Mouse (Mus musculus) spleen, embryonic (tissue): Measurements from ENCODE around the gene Ddx47.

Source experiments
- CTCF ChIA-PET: fragments of 350-600 bp; sonication (Branson Sonifier 250); formaldehyde crosslinking; loops from one replicate; lab custom pipeline; 2022; lab: Charles Lee

The Ddx47 gene

DNA sequence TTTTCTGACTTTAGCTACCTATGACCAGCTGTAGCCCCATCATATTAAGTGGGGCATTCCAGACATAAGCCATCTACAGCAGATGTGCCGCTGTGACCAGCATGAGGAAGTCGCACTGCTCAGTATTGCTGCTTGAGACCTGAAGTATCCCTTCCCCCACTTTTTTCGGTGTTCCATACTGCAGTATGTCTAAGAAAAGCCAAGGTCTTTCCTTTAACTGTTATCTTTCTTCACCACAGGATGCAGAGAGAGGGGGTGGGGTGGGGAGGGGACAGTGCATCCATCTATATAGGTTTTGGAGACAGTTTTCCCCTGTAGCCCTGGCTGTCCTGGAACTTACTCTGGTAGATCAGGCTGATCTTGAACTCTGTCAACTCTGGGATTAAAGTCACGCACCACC, 5.0 kb upstream of the Ddx47 start:
- CTCF ChIA-PET = no interaction called here

GRCm38 (mm10) chr6:135011734-135012116, 313 bp downstream of the Ddx47 start:
- CTCF ChIA-PET = no interaction called here

DNA sequence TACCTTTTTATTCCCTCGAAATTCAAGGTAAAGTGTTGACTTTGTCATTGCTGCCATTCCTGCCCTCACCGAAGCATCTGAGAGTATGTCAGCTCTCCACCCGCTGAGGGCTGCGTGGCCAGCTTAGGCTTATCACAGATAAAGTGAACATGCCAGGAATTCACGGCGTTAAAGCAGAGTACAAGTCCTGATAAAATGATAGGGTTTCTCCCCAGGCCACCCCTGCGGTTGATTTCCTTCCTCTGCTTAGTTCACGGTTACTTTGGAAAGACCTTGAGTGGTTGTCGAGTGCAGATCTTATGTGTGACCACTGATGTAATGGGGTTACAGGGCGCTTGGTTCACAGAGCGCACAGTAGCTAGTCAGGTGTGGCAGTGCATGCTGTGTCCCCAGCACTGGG, 5.8 kb downstream of the Ddx47 start:
- CTCF ChIA-PET = interaction anchor here (1.2 kb wide), 1 partner anchor 9 kb away, joined by 3 read pairs; no protein-coding TSS in a partner anchor

DNA sequence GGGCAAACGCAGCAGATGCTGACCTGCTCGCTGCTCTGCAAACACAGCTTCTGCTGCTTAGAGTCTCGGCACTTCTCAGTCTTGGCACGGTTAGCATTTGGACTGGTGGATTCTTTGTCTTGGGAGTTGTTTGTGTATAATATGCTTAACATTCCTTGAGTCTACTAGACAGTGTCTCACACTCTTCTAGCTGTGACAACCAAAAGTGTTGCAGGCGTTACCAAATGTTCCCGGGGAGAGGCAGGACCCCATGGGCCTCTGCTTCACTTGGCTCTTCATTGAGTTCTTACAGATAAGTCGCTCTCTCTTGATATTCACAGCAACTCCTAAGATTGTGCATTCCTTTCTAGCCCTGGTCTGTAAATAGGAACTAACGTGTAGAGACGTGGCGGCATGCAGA, 8.2 kb downstream of the Ddx47 start:
- CTCF ChIA-PET = no interaction called here

GRCm38 (mm10) chr6:135021633-135022032, 10.2 kb downstream of the Ddx47 start:
- CTCF ChIA-PET = no interaction called here

DNA sequence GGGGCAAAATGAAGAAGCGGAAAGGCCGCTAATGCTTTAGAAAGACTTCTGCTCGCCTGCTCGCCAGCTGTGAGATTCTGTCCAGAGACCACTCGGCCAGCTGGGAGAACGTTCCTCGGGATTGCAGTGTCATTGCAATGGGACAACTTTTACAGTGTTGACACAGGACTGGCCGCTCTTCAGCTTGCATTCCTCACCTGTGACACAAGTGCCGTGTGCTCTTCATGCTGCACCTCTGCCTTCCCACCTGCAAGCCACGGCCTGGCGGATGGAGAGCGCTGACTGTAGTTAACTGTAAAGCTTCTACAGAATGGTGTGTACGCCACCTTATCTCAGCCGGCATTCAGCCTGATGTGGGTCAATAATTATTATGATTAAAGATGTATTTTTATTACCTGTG, 12.0 kb downstream of the Ddx47 start:
- CTCF ChIA-PET = no interaction called here

DNA sequence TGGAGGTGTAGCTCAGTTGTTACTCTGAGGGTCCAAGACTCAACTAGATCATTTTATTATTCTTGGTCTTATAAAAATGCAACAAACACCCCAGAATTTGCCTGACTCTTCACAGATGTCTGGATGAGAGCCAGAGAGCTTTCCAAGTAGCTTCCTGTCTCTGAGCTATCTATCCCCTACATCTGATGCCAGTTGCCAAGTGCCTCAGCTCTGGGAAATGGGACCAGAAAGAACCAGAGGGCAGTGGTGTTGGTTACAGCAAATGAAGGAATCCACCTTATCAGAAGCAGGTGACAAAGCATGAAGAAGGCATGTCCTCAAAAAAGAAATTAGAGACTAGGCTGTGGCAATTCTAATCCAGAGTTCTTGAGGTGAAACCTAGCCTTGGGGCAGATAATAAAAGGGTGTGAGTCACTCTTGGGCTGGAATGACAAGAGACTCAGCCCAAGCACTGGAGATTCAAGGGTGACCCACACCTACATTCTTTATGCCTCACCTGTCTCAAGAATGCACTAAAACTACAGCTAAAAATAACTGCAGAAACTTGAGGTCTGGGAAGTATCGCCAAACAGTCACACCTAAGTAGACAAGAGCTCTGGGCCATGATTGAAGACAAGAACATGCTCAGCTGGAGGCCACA, 13.5 kb downstream of the Ddx47 start:
- CTCF ChIA-PET = no interaction called here

DNA sequence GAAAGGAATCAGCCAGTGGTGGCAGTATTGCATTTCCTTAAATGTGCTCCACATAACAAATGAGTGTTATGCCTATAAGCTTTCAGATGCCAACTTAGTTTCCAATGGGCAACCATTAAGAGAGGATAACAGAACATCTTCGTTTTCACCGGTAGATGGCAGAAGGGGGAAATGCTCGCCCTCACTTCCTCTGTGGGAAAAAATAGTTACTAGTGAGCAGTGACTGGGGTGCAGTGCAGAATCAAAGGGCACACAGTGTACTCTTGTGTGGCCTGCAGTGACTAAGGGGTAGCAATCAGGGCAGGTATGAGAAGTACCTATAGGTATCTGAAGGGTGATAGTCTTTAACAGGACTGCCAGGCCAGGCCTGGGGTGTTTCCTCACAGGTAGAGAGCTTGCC, 14.8 kb downstream of the Ddx47 start:
- CTCF ChIA-PET = interaction anchor here (0.8 kb wide), 1 partner anchor 9 kb away, joined by 3 read pairs; no protein-coding TSS in a partner anchor

DNA sequence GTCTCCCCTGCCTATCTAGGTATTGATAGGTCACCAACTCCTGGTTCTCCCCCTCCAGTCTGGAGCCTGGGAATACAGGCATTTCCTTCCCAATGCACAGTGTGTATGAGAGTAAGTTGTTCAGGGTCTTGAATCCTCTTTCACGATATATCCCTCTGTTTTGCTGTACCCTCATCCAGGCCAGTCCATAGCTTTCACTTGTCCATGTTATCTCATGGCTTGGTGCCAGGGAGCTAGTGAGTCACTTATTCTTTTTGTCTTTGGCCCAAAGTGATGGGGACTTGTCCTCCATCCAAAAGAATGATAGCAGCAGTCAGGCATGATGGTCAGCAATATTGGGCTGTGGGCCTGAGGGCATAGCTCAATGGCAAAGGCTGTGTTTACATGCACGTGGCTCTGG, 15.3 kb downstream of the Ddx47 start:
- CTCF ChIA-PET = interaction anchor here (0.6 kb wide), 1 partner anchor 11 kb away, joined by 6 read pairs; no protein-coding TSS in a partner anchor

DNA sequence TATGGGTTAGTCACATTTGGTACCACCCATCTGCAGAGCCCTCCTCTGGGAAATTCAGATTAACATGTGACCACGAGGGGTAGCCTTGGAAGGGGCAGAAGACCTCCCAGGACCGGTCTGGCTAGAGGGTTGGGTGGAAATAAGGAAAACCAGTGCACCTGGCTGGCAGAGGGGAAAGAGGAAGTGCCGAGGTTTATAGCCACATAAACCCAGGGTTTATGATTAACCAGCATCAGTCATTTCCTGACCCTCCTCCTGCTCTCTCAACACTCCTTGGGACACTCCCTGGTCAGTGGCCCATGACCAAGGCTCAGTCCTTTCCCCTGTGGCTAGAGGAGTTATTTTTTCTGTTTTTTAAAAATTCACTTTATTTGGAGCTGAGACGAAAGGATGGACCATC, 17.8 kb downstream of the Ddx47 start:
- CTCF ChIA-PET = interaction anchor here (0.6 kb wide), 1 partner anchor 385 kb away, joined by 4 read pairs; no protein-coding TSS in a partner anchor

DNA sequence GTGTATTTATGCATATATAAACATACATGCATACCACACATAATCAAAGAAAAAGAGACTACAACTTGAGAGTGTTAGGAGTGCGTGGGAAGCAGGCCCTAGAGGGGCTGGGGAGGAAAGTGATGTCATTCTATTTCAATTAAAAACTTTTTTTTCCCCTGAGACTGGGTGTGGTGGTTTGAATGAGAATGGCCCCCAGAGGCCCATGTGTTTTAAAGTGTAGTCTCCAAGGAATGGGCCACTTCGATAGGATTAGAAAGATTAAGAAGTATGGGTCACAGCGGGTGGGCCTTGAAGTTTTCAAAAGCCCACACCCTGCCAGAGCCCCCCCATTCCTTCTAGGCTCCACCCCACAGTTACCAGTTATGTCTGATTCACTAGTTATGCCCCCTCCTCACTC, 27.3 kb downstream of the Ddx47 start:
- CTCF ChIA-PET = interaction anchor here (0.6 to 0.8 kb wide), 2 partner anchors 337 to 404 kb away, joined by 3 to 8 read pairs; no protein-coding TSS in a partner anchor

- CTCF ChIA-PET = no interaction called here
These were observed 29.0 kb downstream of the Ddx47 start for GRCm38 (mm10) chr6:135040275-135040871.

GRCm38 (mm10) chr6:135041930-135042329, 30.5 kb downstream of the Ddx47 start:
- CTCF ChIA-PET = no interaction called here

DNA sequence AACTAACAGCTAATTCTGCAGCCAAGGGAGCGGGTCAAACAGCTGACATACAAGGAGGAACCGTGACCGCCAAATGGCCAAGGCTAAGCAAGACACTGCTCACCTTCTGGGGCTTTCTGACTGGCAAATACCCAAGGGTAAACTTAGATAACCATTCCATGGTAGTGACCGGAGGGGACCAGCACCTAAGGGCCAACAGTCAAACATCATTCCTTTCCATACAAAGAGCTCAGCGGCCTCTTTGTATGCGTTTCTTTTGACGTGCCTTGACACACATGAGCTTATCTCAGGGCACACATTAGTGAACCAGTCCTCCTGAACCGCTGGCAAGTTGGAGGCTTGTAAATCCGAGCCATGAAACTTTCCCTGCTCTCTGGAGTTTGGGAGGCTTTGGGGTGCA, 35.9 kb downstream of the Ddx47 start:
- CTCF ChIA-PET = no interaction called here

DNA sequence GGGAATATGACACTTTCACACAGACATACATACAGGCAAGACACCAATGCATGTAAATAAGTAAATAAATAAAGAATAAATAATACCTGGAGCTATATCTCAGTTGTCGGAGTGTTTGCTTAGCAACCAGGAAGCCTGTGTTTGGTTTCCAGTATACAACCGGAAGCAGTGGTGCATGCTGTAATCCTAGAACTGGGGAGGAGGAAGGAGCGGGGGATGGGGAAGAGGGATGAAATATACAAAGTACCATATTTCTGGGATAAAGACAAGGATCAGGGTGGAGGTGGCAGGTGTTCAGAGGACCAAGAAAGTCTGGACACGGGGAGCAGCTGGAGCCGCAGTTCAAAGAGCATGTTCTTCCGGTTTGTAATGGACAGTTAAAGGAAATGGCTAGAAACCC, 37.1 kb downstream of the Ddx47 start:
- CTCF ChIA-PET = no interaction called here

- CTCF ChIA-PET = no interaction called here
These were observed 37.5 kb downstream of the Ddx47 start for GRCm38 (mm10) chr6:135048956-135049355.

DNA sequence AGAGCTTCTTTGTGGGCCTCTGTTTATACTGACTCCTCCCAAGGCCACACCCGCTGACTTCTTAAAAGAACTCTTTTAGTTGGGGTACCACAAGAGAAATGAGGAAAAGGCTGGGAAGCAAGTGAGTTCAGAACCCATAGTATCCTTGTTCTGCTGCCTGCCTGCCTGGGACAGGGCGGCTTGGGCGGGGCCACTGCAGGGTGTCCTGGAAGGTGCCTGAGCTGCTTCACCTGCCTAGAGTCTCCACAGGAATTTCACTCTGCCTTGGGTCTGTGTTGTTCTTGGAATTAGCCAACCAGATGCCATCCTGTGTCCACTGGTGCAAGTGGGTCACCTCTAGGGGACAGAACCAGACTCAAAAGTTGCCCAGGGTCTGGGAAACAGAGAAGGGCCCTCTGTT, 42.4 kb downstream of the Ddx47 start:
- CTCF ChIA-PET = no interaction called here

GRCm38 (mm10) chr6:135055882-135056281, 44.5 kb downstream of the Ddx47 start:
- CTCF ChIA-PET = no interaction called here

DNA sequence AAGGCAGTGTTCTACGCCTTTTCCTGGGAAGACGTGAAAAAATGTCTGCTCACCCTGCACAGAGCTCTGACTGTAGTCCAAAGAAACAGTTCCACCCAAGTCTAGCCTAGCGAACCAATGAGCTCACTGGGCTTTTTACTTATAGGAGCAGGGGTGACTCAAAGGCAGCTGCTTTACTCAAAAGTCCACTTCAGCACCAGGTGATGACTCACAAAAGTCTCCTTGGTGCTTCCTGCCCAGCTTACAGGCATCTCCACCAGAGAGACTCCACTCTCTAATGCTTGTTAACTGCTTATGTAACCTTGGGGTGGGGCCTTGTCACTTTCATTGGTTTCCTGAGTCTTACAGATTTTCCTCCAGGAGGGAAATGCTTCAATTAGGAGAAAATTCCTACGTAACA, 49.3 kb downstream of the Ddx47 start:
- CTCF ChIA-PET = no interaction called here

DNA sequence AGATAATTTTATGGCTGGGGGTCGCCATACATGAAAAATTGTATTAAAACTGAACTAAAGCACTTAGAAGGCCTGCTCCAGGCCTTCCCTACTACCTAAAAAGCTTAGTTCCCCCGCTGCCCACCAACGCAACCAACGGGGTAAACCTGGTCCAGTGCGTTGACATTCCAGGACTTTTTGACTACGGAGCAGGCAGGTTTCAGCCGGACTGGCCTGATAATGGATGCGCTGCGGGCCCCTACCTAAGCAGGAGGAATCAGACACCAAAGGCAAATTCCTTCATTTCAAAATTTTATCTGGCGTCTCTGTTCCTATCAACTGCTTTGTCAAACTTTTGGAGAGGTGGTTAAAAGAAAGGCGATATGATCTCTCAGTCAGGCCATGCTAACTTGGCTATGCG, 53.2 kb downstream of the Ddx47 start:
- CTCF ChIA-PET = no interaction called here

- CTCF ChIA-PET = no interaction called here
These were observed 54.0 kb downstream of the Ddx47 start, which contains the start of gene Gprc5a for GRCm38 (mm10) chr6:135065236-135065957. Gene Gprc5a (plus strand): TSS chr6:135065651.

- CTCF ChIA-PET = no interaction called here
These were observed 55.5 kb downstream of the Ddx47 start for GRCm38 (mm10) chr6:135066795-135067445.
